Mouse (Mus musculus): ENCODE measurements around the gene Nod1.

Nod1 gene

GRCm38 (mm10) chr6:54983526-54984050 lies 11.2 kb upstream of the Nod1 start:
- WGBS: 86% methylated on average over 4 of the region's 4 CpGs

GRCm38 (mm10) chr6:54979426-54979825 lies 7.0 kb upstream of the Nod1 start:
- 98% methylated on average over 6 of the region's 6 CpGs for WGBS

- WGBS: 75% methylated on average over 1 of the region's 1 CpGs
Observed at GRCm38 (mm10) chr6:54975616-54976015, 3.2 kb upstream of the Nod1 start.

GRCm38 (mm10) chr6:54974501-54974900 lies 2.1 kb upstream of the Nod1 start:
- 69% methylated on average over 5 of the region's 5 CpGs for WGBS

GRCm38 (mm10) chr6:54972929-54973211 lies 458 bp upstream of the Nod1 start:
- 28% methylated on average over 5 of the region's 5 CpGs for WGBS

GRCm38 (mm10) chr6:54971731-54972110 lies 691 bp downstream of the Nod1 start:
- WGBS: 32% methylated on average over 8 of the region's 8 CpGs

GRCm38 (mm10) chr6:54970506-54970905 lies 1.9 kb downstream of the Nod1 start:
- WGBS: 70% methylated on average over 9 of the region's 9 CpGs

GRCm38 (mm10) chr6:54969801-54970200 lies 2.6 kb downstream of the Nod1 start:
- 61% methylated on average over 2 of the region's 2 CpGs for WGBS

- 69% methylated on average over 10 of the region's 10 CpGs for WGBS
Observed at GRCm38 (mm10) chr6:54967591-54967990, 4.8 kb downstream of the Nod1 start.

- 60% methylated on average over 5 of the region's 5 CpGs for WGBS
Observed at GRCm38 (mm10) chr6:54965234-54965633, 7.2 kb downstream of the Nod1 start.

- WGBS: 77% methylated on average over 1 of the region's 1 CpGs
Observed at GRCm38 (mm10) chr6:54964755-54965154, 7.7 kb downstream of the Nod1 start.

GRCm38 (mm10) chr6:54963599-54963998 lies 8.8 kb downstream of the Nod1 start:
- WGBS: 97% methylated on average over 2 of the region's 2 CpGs

- 88% methylated on average over 8 of the region's 8 CpGs for WGBS
Observed at GRCm38 (mm10) chr6:54957655-54958054, 14.8 kb downstream of the Nod1 start.

- 70% methylated on average over 1 of the region's 1 CpGs for WGBS
Observed at GRCm38 (mm10) chr6:54956425-54956824, 16.0 kb downstream of the Nod1 start.

GRCm38 (mm10) chr6:54954659-54955414 lies 17.6 kb downstream of the Nod1 start:
- 83% methylated on average over 10 of the region's 10 CpGs for WGBS

GRCm38 (mm10) chr6:54953399-54953798 lies 19.0 kb downstream of the Nod1 start:
- WGBS: 88% methylated on average over 4 of the region's 4 CpGs

GRCm38 (mm10) chr6:54952542-54952941 lies 19.9 kb downstream of the Nod1 start:
- 90% methylated on average over 3 of the region's 3 CpGs for WGBS

- WGBS: 87% methylated on average over 5 of the region's 5 CpGs
Observed at GRCm38 (mm10) chr6:54948682-54949081, 23.7 kb downstream of the Nod1 start.

GRCm38 (mm10) chr6:54946241-54946953 lies 26.0 kb downstream of the Nod1 start:
- WGBS: 77% methylated on average over 4 of the region's 4 CpGs

GRCm38 (mm10) chr6:54944551-54944950 lies 27.9 kb downstream of the Nod1 start:
- WGBS: 91% methylated on average over 16 of the region's 16 CpGs

- 69% methylated on average over 24 of the region's 24 CpGs for WGBS
Observed at GRCm38 (mm10) chr6:54943753-54944152, 28.7 kb downstream of the Nod1 start.

- 86% methylated on average over 16 of the region's 16 CpGs for WGBS
Observed at GRCm38 (mm10) chr6:54943292-54943691, 29.1 kb downstream of the Nod1 start.

GRCm38 (mm10) chr6:54941149-54941548 lies 31.3 kb downstream of the Nod1 start:
- 92% methylated on average over 6 of the region's 6 CpGs for WGBS
